Mouse (Mus musculus) spleen, adult 2 months (tissue): Measurements from ENCODE around the gene Smarcad1. TPM values are rescaled to one million over a fixed set of nuclear protein-coding genes. Genes with fewer than 3 reads are reported as not detected.
"Not testable (repeated sequence)": the region's sequence is repeated elsewhere in the genome, so short reads cannot be mapped to it uniquely, and the experiment has no call there.

Source experiments
- DNase-seq, 2 experiments: peaks; one replicate each; pipeline versions ENCODE4 v3.0.0 to v3.0.0-alpha.2; 2012 to 2021; ENCODE audit warnings: low spot score in 2 of 2, low read depth in 1 of 2
- H3K27ac ChIP-seq: fragments of 200-500 bp; 2 replicates; pipeline ENCODE4 v1.5.1; 2012; ENCODE audit warnings: low read length, inconsistent platforms; ENCODE audit not compliant: insufficient read depth
- H3K27me3 ChIP-seq: fragments of 200-500 bp; 2 replicates; pipeline ENCODE4 v1.6.1; 2012; ENCODE audit warnings: mild to moderate bottlenecking, moderate library complexity, low read length, inconsistent platforms; ENCODE audit not compliant: control insufficient read depth, insufficient read depth
- H3K36me3 ChIP-seq: fragments of 200-500 bp; 2 replicates; pipeline ENCODE4 v1.6.1; 2012; ENCODE audit warnings: mild to moderate bottlenecking, low read length, inconsistent platforms; ENCODE audit not compliant: control insufficient read depth, insufficient read depth
- H3K4me1 ChIP-seq: fragments of 200-500 bp; 2 replicates; pipeline ENCODE4 v1.6.1; 2011; ENCODE audit warnings: inconsistent platforms; ENCODE audit not compliant: control insufficient read depth, insufficient read depth, insufficient read length
- H3K4me3 ChIP-seq: fragments of 200-500 bp; 2 replicates; pipeline ENCODE4 v1.5.1; 2011; ENCODE audit warnings: mild to moderate bottlenecking, inconsistent platforms; ENCODE audit not compliant: insufficient read depth, insufficient read length; ENCODE audit errors: extremely low read depth
- CTCF ChIP-seq: fragments of 200-500 bp; IDR thresholded peaks from 2 replicates; pipeline ENCODE4 v1.5.1; 2011; ENCODE audit warnings: mild to moderate bottlenecking, inconsistent platforms; ENCODE audit not compliant: insufficient read depth, insufficient read length, insufficient replicate concordance; ENCODE audit errors: extremely low read depth
- POLR2A ChIP-seq: fragments of 200-500 bp; IDR thresholded peaks from 2 replicates; pipeline ENCODE4 v1.6.1; 2011; ENCODE audit warnings: low read depth, low read length, inconsistent platforms
- WGBS: fragments of 180-500 bp; shearing (Covaris S2); methylation state at CpG from one replicate; pipeline ENCODE4 v1.1.7; 2018; 5-methylcytosine and 5-hydroxymethylcytosine counted together
- polyA plus RNA-seq: library from polyadenylated mRNA; depleted of rRNA; stranded (reverse); fragments of >200 nt; gene quantifications from 2 replicates; pipeline ENCODE4 v1.2.3, GENCODE M21; 2012

Smarcad1 gene
- polyA plus RNA-seq, 1 experiment, result 6.0 TPM

DNA sequence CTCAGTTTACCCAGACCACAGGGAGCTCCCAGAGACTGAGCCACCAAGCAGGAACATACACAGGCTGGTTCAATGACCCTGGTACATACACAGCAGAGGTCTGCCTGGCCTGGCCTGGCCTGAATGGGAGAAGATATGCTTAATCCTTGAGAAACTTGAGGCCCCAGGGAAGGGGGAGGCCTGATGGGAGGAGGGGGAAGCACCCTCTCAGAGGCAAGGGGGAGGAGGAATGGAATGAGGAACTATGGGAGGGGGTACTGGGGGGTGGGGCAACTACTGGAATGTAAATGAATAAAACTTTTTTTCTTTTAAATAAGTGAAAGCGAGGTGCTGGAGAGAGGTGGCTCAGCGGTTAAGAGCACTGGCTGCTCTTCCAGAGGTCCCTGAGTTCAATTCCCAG is 30.2 kb upstream of the Smarcad1 start:
- TF ChIP-seq POLR2A (no peak), CTCF (no peak)
- H3K27ac ChIP-seq, result no peak overlapping the region
- H3K4me1 ChIP-seq, result no peaks in the 10 kb centered on the region
- H3K36me3 ChIP-seq, result no peaks in the 10 kb centered on the region
- no peak for DNase-seq
- WGBS, result 85% methylated on average over 2 of the region's 2 CpGs
- H3K27me3 ChIP-seq, result no peaks in the 10 kb centered on the region
- H3K4me3 ChIP-seq, result no peak overlapping the region

DNA sequence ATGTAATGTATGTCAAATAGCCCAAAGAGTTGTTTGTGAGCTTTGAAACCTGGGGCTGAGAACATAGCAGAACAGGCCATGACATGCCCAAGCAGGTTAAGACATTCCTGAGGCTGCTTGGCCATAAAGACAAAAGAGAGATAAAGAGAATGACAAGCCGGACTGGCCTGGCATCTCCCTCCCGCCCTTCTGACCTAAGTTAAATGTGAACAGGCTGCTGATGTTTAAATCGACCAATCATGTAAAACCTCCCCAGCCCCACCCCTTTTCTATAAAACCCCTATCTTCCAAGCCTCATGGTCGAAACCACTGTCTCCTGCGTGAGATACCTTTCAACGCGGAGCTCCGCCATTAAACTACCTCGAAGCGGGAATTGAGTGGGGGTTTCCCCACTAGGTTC is 24.8 kb upstream of the Smarcad1 start:
- TF ChIP-seq CTCF (no peak), POLR2A (no peak)
- no peaks in the 10 kb centered on the region for H3K27me3 ChIP-seq
- no peaks in the 10 kb centered on the region for H3K36me3 ChIP-seq
- no peak overlapping the region for H3K27ac ChIP-seq
- no peak for DNase-seq
- WGBS, result 90% methylated on average over 10 of the region's 10 CpGs
- no peaks in the 10 kb centered on the region for H3K4me1 ChIP-seq
- H3K4me3 ChIP-seq, result no peak overlapping the region

DNA sequence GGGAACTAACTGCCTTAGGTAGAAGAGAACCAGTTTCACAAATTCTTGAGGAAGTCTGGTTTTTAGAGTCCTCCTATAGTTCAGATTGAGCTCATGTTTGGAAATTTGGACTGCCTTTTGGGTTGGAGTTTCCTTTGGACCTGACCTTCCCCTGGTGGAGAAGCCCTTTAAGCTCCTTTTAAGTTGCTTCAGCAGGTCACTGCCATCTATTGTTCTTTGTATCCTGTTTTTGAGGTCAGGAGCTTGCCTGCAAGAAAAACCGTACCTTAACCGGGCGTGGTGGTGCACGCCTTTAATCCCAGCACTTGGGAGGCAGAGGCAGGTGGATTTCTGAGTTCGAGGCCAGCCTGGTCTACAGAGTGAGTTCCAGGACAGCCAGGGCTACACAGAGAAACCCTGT is 23.4 kb upstream of the Smarcad1 start:
- H3K36me3 ChIP-seq, H3K4me3 ChIP-seq, H3K27ac ChIP-seq, H3K4me1 ChIP-seq, H3K27me3 ChIP-seq, DNase-seq: not testable (repeated sequence)
- WGBS, result 73% methylated on average over 5 of the region's 5 CpGs

DNA sequence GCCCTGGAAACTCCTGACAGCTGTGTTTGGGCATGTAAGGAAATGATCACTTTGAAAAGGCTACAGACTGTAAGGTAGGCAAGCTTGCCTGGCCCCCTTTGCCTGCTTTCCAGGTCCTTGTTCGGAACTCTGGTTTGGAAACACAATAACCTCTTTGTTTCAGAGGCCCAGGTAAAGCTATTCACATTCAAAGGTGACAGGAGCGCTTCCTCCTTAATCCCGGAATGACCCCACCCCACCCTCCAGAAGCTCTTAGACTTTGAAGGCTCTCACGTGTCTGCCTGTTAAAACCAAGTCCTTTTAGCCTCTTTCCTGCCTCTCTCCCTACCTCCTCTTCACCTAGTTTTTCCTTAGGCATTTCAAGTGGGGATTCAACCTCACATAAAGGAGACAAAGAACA is 20.5 kb upstream of the Smarcad1 start:
- 54% methylated on average over 4 of the region's 4 CpGs for WGBS
- Histone ChIP-seq H3K4me1 (no peaks in the 10 kb centered on the region), H3K4me3 (no peak overlapping the region), H3K27me3 (no peaks in the 10 kb centered on the region), H3K27ac (no peak overlapping the region), H3K36me3 (no peaks in the 10 kb centered on the region)
- TF ChIP-seq POLR2A, result no peak
- no peak for DNase-seq

DNA sequence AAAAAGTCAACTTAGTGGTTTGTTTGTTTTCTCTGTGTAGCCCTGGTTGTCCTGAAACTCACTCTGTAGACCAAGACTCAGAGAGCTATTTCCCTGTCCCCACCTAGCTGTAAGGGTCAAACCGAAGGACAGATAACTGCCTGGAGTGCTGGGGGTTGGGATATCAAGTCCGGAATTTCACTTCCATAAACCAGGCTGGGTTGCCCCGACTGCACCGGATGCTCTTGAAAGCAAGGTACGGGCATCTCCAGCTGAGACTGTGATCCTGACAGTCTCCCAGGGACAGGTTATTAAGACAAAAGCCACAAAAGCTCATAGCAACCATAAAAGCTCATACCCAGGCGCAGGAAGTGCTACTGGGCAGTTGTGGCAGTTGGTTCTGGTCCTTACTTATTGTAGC is 19.3 kb upstream of the Smarcad1 start:
- Histone ChIP-seq H3K27ac (no peak overlapping the region), H3K36me3 (no peaks in the 10 kb centered on the region), H3K4me1 (no peaks in the 10 kb centered on the region), H3K4me3 (no peak overlapping the region), H3K27me3 (no peaks in the 10 kb centered on the region)
- 73% methylated on average over 6 of the region's 6 CpGs for WGBS
- TF ChIP-seq CTCF (no peak), POLR2A (no peak)
- DNase-seq, result no peak

DNA sequence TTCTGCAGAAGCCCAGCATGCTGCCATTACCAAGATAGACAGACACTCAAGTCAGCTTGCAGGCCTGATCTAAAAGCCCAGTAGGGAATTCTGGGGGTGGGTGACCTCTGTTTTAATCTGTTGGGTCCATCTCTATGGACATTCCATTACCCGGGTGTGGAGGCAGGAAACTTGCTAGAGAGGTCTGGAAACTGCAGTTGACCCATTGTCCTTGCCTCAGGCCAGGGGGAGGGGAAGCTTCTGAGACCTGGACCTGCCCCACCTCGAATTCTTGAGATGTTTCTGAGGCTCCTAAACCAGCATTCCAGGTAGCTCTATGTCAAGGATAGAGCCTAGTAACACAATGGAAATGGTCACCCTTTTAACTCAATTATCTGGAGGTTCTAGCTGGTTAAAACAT is 17.7 kb upstream of the Smarcad1 start:
- no peak for DNase-seq
- Histone ChIP-seq H3K4me1 (no peaks in the 10 kb centered on the region), H3K27ac (no peak overlapping the region), H3K36me3 (no peaks in the 10 kb centered on the region), H3K4me3 (no peak overlapping the region), H3K27me3 (no peaks in the 10 kb centered on the region)
- WGBS, result 40% methylated on average over 2 of the region's 2 CpGs
- no peak for TF ChIP-seq CTCF
- no peak for TF ChIP-seq POLR2A

DNA sequence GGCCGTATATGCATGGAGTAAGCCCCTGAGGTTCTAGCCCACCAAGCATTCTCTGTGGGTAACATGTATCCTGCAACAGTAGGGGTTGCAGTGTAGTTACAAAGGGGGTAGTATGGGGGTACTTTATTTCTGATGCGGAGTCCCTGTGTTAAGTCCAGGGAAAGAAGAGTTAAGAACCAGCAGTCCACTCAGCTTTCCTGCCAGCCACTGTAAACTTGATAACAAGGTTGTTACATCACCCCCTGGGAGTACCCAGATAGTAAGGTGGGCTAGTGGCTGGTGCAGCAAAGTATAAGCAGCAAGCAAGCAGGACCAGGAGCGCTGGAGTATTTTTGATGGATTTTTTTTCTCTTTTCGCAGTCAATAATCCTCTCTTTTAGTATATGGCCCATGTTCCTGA is 17.3 kb upstream of the Smarcad1 start:
- Histone ChIP-seq H3K4me1 (no peaks in the 10 kb centered on the region), H3K36me3 (no peaks in the 10 kb centered on the region), H3K27me3 (no peaks in the 10 kb centered on the region), H3K4me3 (no peak overlapping the region), H3K27ac (no peak overlapping the region)
- no peak for TF ChIP-seq CTCF
- no peak for TF ChIP-seq POLR2A
- no peak for DNase-seq
- 91% methylated on average over 4 of the region's 4 CpGs for WGBS

DNA sequence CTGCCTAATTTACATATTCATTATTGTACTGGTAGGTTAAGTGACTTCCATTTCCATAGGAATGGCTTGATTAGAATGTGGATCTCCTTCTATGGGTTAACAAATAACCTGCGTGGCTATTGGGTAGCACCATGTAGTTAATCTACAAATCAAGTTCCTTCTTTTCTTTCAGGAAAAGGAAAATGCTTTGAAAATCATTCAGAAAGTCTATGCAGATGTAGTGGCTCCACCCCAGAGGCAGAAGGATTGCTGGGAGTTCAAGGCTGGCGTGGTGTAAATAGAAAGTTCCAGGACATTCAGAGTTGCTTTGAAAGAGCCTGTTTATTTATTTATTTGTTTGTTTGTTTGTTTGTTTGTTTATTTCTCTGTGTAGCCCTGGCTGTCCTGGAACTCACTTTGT is 7.7 kb upstream of the Smarcad1 start:
- Histone ChIP-seq H3K36me3 (no peaks in the 10 kb centered on the region), H3K4me3 (no peak overlapping the region), H3K27me3 (no peaks in the 10 kb centered on the region), H3K4me1 (no peaks in the 10 kb centered on the region), H3K27ac (no peak overlapping the region)
- 90% methylated on average over 2 of the region's 2 CpGs for WGBS
- DNase-seq, result no peak
- TF ChIP-seq POLR2A, result no peak
- TF ChIP-seq CTCF, result no peak
